Mouse (Mus musculus): Measurements from ENCODE around the gene Nectin2. TPM values are rescaled to one million over a fixed set of nuclear protein-coding genes. Genes with fewer than 3 reads are reported as not detected.

Nectin2 gene
- polyA plus RNA-seq, 1 experiment from 2014 or later = 34.6 TPM

- Histone ChIP-seq H3K27ac (no peak within 1 kb of the TSS), H3K27me3 (0 out of 2 replicates have a peak, but pooled peaks cover 3% of the 10 kb centered on the region), H3K4me3 (peak within 1 kb of the TSS; percentile 34), H3K9ac (peak within 1 kb of the TSS; percentile 56), H3K36me3 (ENCODE audit: poor library complexity, severe bottlenecking) (peaks cover 37% of the 10 kb centered on the region), H3K4me2 (peak within 1 kb of the TSS; percentile 55), H3K9me3 (replicated peaks) (0 out of 2 replicates have a peak, but pooled peaks cover 3% of the 10 kb centered on the region), H3K4me1 (peaks cover 22% of the 10 kb centered on the region)
- ATAC-seq = peak; percentile 65
- 2% methylated on average over 20 of the region's 20 CpGs for WGBS
Observed at GRCm38 (mm10) chr7:19698907-19699826, 51.1 kb downstream of the Nectin2 start, which contains the start of gene Apoe. Gene Apoe (minus strand): TSS chr7:19699188.

GRCm38 (mm10) chr7:19697949-19698906, 52.1 kb downstream of the Nectin2 start:
- Histone ChIP-seq H3K9me3 (replicated peaks) (0 out of 2 replicates have a peak, but pooled peaks cover 3% of the 10 kb centered on the region), H3K36me3 (ENCODE audit: poor library complexity, severe bottlenecking) (peaks cover 28% of the 10 kb centered on the region), H3K4me1 (peaks cover 22% of the 10 kb centered on the region), H3K9ac (peak overlapping the region; percentile 56), H3K4me2 (peak overlapping the region; percentile 55), H3K27me3 (0 out of 2 replicates have a peak, but pooled peaks cover 3% of the 10 kb centered on the region), H3K27ac (no peak overlapping the region), H3K4me3 (peak overlapping the region; percentile 34)
- peak; percentile 14; the same call in 1 of the 2 replicates for ATAC-seq
- 3% methylated on average over 28 of the region's 28 CpGs for WGBS

GRCm38 (mm10) chr7:19696336-19696873, 53.9 kb downstream of the Nectin2 start:
- no peak overlapping the region for H3K4me2 ChIP-seq
- 0 out of 2 replicates have a peak, but pooled peaks cover 3% of the 10 kb centered on the region for H3K9me3 ChIP-seq (replicated peaks)
- peaks cover 22% of the 10 kb centered on the region for H3K4me1 ChIP-seq
- H3K9ac ChIP-seq = no peak overlapping the region
- peaks cover 9% of the 10 kb centered on the region for H3K36me3 ChIP-seq (ENCODE audit: poor library complexity, severe bottlenecking)
- 0 out of 2 replicates have a peak, but pooled peaks cover 3% of the 10 kb centered on the region for H3K27me3 ChIP-seq
- ATAC-seq = no peak
- no peak overlapping the region for H3K4me3 ChIP-seq
- H3K27ac ChIP-seq = no peak overlapping the region
- WGBS = 96% methylated on average over 34 of the region's 34 CpGs

- Histone ChIP-seq H3K27ac (no peak overlapping the region), H3K9ac (no peak overlapping the region), H3K4me2 (no peak overlapping the region), H3K36me3 (ENCODE audit: poor library complexity, severe bottlenecking) (peaks cover 9% of the 10 kb centered on the region), H3K9me3 (replicated peaks) (0 out of 2 replicates have a peak, but pooled peaks cover 3% of the 10 kb centered on the region), H3K4me3 (no peak overlapping the region), H3K27me3 (0 out of 2 replicates have a peak, but pooled peaks cover 3% of the 10 kb centered on the region), H3K4me1 (peaks cover 21% of the 10 kb centered on the region)
- no peak for ATAC-seq
- WGBS = 88% methylated on average over 6 of the region's 6 CpGs
Observed at GRCm38 (mm10) chr7:19695881-19696280, 54.4 kb downstream of the Nectin2 start.

- Histone ChIP-seq H3K4me3 (no peak overlapping the region), H3K27ac (no peak overlapping the region), H3K9me3 (replicated peaks) (0 out of 2 replicates have a peak, but pooled peaks cover 3% of the 10 kb centered on the region), H3K4me2 (no peak overlapping the region), H3K36me3 (ENCODE audit: poor library complexity, severe bottlenecking) (peaks cover 9% of the 10 kb centered on the region), H3K4me1 (peaks cover 18% of the 10 kb centered on the region), H3K9ac (no peak overlapping the region), H3K27me3 (0 out of 2 replicates have a peak, but pooled peaks cover 3% of the 10 kb centered on the region)
- WGBS = 70% methylated on average over 8 of the region's 8 CpGs
- no peak for ATAC-seq
Observed at GRCm38 (mm10) chr7:19695213-19695594, 55.1 kb downstream of the Nectin2 start.

GRCm38 (mm10) chr7:19694336-19695212, 55.7 kb downstream of the Nectin2 start:
- ATAC-seq = no peak
- Histone ChIP-seq H3K4me2 (no peak overlapping the region), H3K9me3 (replicated peaks) (0 out of 2 replicates have a peak, but pooled peaks cover 3% of the 10 kb centered on the region), H3K27me3 (0 out of 2 replicates have a peak, but pooled peaks cover 3% of the 10 kb centered on the region), H3K9ac (no peak overlapping the region), H3K27ac (no peak overlapping the region), H3K36me3 (ENCODE audit: poor library complexity, severe bottlenecking) (peaks cover 9% of the 10 kb centered on the region), H3K4me3 (no peak overlapping the region), H3K4me1 (peaks cover 18% of the 10 kb centered on the region)
- 86% methylated on average over 10 of the region's 10 CpGs for WGBS

GRCm38 (mm10) chr7:19693421-19693820, 56.9 kb downstream of the Nectin2 start:
- Histone ChIP-seq H3K27ac (no peak overlapping the region), H3K4me2 (no peak overlapping the region), H3K4me1 (peaks cover 6% of the 10 kb centered on the region), H3K9me3 (replicated peaks) (0 out of 2 replicates have a peak, but pooled peaks cover 3% of the 10 kb centered on the region), H3K9ac (no peak overlapping the region; the same call in 1 of the 2 replicates), H3K36me3 (ENCODE audit: poor library complexity, severe bottlenecking) (peaks cover 9% of the 10 kb centered on the region), H3K27me3 (0 out of 2 replicates have a peak, but pooled peaks cover 3% of the 10 kb centered on the region), H3K4me3 (no peak overlapping the region)
- 44% methylated on average over 9 of the region's 10 CpGs for WGBS
- ATAC-seq = no peak

- 0 out of 2 replicates have a peak, but pooled peaks cover 3% of the 10 kb centered on the region for H3K27me3 ChIP-seq
- 0 out of 2 replicates have a peak, but pooled peaks cover 3% of the 10 kb centered on the region for H3K9me3 ChIP-seq (replicated peaks)
- no peak within 1 kb of the TSS for H3K27ac ChIP-seq
- 45% methylated on average over 28 of the region's 28 CpGs for WGBS
- H3K4me2 ChIP-seq = no peak within 1 kb of the TSS
- H3K4me1 ChIP-seq = no peaks in the 10 kb centered on the region
- H3K9ac ChIP-seq = no peak within 1 kb of the TSS; the same call in 1 of the 2 replicates
- no peak for ATAC-seq
- H3K36me3 ChIP-seq (ENCODE audit: poor library complexity, severe bottlenecking) = peaks cover 9% of the 10 kb centered on the region
- H3K4me3 ChIP-seq = no peak within 1 kb of the TSS
Observed at GRCm38 (mm10) chr7:19691873-19692865, 58.1 kb downstream of the Nectin2 start, which contains the start of gene Apoc1. Gene Apoc1 (minus strand): TSS chr7:19692660.

GRCm38 (mm10) chr7:19691434-19691833, 58.8 kb downstream of the Nectin2 start:
- WGBS = 78% methylated on average over 6 of the region's 6 CpGs
- no peak overlapping the region for H3K27ac ChIP-seq
- H3K9ac ChIP-seq = no peak overlapping the region
- no peaks in the 10 kb centered on the region for H3K4me1 ChIP-seq
- no peak overlapping the region for H3K4me3 ChIP-seq
- H3K9me3 ChIP-seq (replicated peaks) = 0 out of 2 replicates have a peak, but pooled peaks cover 1% of the 10 kb centered on the region
- no peak overlapping the region for H3K4me2 ChIP-seq
- H3K36me3 ChIP-seq (ENCODE audit: poor library complexity, severe bottlenecking) = peaks cover 4% of the 10 kb centered on the region
- no peak for ATAC-seq
- 0 out of 2 replicates have a peak, but pooled peaks cover under 1% of the 10 kb centered on the region for H3K27me3 ChIP-seq
